Mouse (Mus musculus) embryonic facial prominence, embryonic 11.5 days (tissue): Measurements from ENCODE around the gene Pard3b. TPM values are rescaled to one million over a fixed set of nuclear protein-coding genes. Genes with fewer than 3 reads are reported as not detected.

Experiments used
- ATAC-seq: fragments of 200-750 bp; cut with Nextera tagmentation; replicated peaks from 2 replicates; pipeline ENCODE4 v1.8.0; 2017; ENCODE audit warnings: low read depth; ENCODE audit not compliant: insufficient number of reproducible peaks, low FRiP score, low TSS enrichment
- DNase-seq: peaks from one replicate; pipeline ENCODE4 v3.0.0-alpha.2; 2015; ENCODE audit warnings: low spot score
- H3K27ac ChIP-seq: fragments of 300-500 bp; sonication (generic); replicated peaks from 2 replicates; pipeline ENCODE4 v1.5.1; 2014; ENCODE audit warnings: mild to moderate bottlenecking, low read depth, low read length, control low read depth
- H3K27me3 ChIP-seq: fragments of 300-500 bp; sonication (generic); 2 replicates; pipeline ENCODE4 v1.6.1; 2014; ENCODE audit warnings: mild to moderate bottlenecking, low read length, moderate library complexity, mixed read lengths; ENCODE audit not compliant: control insufficient read depth, insufficient read depth
- H3K36me3 ChIP-seq: fragments of 300-500 bp; sonication (generic); replicated peaks from 2 replicates; pipeline ENCODE4 v1.6.1; 2014; ENCODE audit warnings: low read depth, mild to moderate bottlenecking, low read length, moderate library complexity, mixed read lengths; ENCODE audit not compliant: control insufficient read depth, insufficient read depth
- H3K4me1 ChIP-seq: fragments of 300-500 bp; sonication (generic); 2 replicates; pipeline ENCODE4 v1.6.1; 2014; ENCODE audit warnings: low read length, mixed read lengths; ENCODE audit not compliant: control insufficient read depth, insufficient read depth
- H3K4me2 ChIP-seq: fragments of 300-500 bp; sonication (generic); 2 replicates; pipeline ENCODE4 v1.6.1; 2014; ENCODE audit warnings: low read depth, mild to moderate bottlenecking, control low read depth, low read length, moderate library complexity
- H3K4me3 ChIP-seq: fragments of 300-500 bp; sonication (generic); 2 replicates; pipeline ENCODE4 v1.5.1; 2014; ENCODE audit warnings: low read depth, low read length, control low read depth
- H3K9ac ChIP-seq: fragments of 300-500 bp; sonication (generic); replicated peaks from 2 replicates; pipeline ENCODE4 v1.6.1; 2014; ENCODE audit warnings: mild to moderate bottlenecking, control low read depth, low read length
- H3K9me3 ChIP-seq: fragments of 300-500 bp; sonication (generic); replicated peaks from 2 replicates; pipeline ENCODE4 v1.6.1; 2016; ENCODE audit warnings: mild to moderate bottlenecking, low read length, inconsistent platforms, mixed read lengths; ENCODE audit not compliant: control insufficient read depth
- WGBS: fragments of 180-500 bp; shearing (Covaris S2); extraction: QIAGEN DNeasy Blood & Tissue Kit; methylation state at CpG from one replicate; pipeline ENCODE4 v1.1.7; 2014; 5-methylcytosine and 5-hydroxymethylcytosine counted together
- polyA plus RNA-seq: library from polyadenylated mRNA; unstranded; fragments of >200 nt; fragmentation: Nextera tagmentation; extraction: Ambion mirVana; gene quantifications from 2 replicates; pipeline ENCODE4 v1.2.1, GENCODE M21; 2014

Gene Pard3b
- polyA plus RNA-seq, 1 experiment from 2014 or later = 7.7 TPM

DNA sequence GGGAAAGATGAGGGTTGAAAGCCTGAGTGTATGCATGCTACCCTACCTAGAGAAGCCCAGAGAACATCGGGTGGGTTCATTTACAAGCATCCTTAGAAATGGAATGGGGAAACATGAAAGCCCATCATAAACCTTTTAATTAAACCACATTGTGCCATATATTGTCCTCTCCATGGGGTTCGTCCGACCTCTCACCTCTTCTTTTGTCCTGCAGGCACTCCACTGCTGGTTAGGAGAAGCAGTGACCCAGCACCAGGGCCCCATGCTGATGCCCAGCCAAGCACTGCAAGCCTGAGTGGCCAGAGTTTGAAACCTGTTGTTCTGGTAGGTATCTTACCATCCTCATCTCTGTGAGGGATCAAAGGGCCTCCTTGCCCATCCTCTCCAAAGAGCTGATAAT, 437.5 kb downstream of the Pard3b start:
- Histone ChIP-seq H3K4me2 (no peak overlapping the region), H3K9me3 (no peaks in the 10 kb centered on the region), H3K36me3 (no peaks in the 10 kb centered on the region), H3K27me3 (no peaks in the 10 kb centered on the region), H3K27ac (no peak overlapping the region), H3K4me1 (no peaks in the 10 kb centered on the region), H3K9ac (no peak overlapping the region), H3K4me3 (no peak overlapping the region)
- DNase-seq = no peak
- 63% methylated on average over 3 of the region's 3 CpGs for WGBS
- ATAC-seq = no peak

DNA sequence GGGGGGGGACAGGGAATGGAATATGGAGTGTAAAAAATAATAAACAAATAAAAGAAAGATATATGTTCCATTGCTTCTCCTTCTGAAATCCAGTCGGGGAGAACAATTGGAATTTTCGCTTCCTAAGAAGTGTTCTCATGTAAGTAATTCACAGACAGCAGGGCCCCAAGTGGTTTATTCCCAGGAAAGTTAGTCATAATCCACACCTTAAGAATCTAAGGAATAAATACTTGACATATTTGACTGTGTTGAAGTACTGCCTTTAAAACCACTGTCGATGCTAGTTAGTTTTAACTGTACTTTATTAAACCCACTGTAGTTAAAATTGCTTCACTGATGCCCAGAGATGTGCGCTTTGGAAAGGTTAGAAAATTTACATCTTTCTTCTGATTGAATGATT, 442.5 kb downstream of the Pard3b start:
- H3K4me2 ChIP-seq = no peak overlapping the region
- no peaks in the 10 kb centered on the region for H3K4me1 ChIP-seq
- DNase-seq = no peak
- ATAC-seq = no peak
- H3K36me3 ChIP-seq = no peaks in the 10 kb centered on the region
- H3K27me3 ChIP-seq = no peaks in the 10 kb centered on the region
- no peak overlapping the region for H3K9ac ChIP-seq
- H3K27ac ChIP-seq = no peak overlapping the region
- H3K4me3 ChIP-seq = no peak overlapping the region
- no peaks in the 10 kb centered on the region for H3K9me3 ChIP-seq
- WGBS = 88% methylated on average over 4 of the region's 4 CpGs

DNA sequence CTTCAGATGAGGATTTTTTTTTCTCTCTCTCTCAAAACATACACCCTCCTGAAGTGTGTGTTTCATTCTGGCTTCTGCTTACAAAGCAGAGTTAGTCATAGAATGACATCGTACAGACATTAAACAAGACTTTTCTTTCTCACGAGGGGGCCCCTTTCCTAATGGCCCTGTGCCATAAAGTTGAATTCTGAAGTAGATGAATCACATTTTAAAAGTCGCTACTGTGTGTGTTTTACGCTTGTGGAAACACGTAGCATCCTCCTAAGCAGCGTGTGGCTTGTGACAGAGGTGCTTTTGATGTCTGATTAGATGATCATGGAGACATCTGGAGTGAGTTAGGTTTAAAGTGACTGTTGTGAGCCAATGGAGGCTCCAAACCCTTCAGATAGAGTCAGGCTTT, 447.4 kb downstream of the Pard3b start:
- H3K9ac ChIP-seq = no peak overlapping the region
- no peak overlapping the region for H3K27ac ChIP-seq
- peak; percentile 78 for DNase-seq
- H3K36me3 ChIP-seq = no peaks in the 10 kb centered on the region
- H3K4me3 ChIP-seq = no peak overlapping the region
- H3K27me3 ChIP-seq = no peaks in the 10 kb centered on the region
- H3K9me3 ChIP-seq = no peaks in the 10 kb centered on the region
- WGBS = 19% methylated on average over 6 of the region's 6 CpGs
- no peak for ATAC-seq
- no peaks in the 10 kb centered on the region for H3K4me1 ChIP-seq
- H3K4me2 ChIP-seq = no peak overlapping the region

DNA sequence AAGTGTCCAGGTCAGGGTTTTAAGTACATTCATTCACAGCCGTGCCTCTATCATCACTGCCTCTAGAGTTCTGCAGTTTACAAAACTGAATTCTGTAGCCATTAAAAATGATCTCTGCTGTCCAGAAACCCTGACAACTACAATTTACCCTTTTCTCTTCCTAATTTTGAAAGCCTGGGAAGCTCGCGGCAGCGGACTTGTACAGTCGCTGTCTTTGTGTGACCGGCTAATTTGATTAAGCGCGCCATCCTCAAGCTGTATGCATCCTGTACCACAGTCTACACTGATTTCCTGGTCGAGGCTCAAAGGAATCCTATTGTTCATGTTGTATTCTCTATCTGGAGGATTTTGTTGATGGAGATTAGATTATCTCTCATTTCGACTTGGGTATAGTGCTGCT, 448.8 kb downstream of the Pard3b start:
- Histone ChIP-seq H3K27ac (no peak overlapping the region), H3K27me3 (no peaks in the 10 kb centered on the region), H3K9ac (no peak overlapping the region), H3K9me3 (no peaks in the 10 kb centered on the region), H3K4me2 (no peak overlapping the region), H3K4me3 (no peak overlapping the region), H3K4me1 (no peaks in the 10 kb centered on the region), H3K36me3 (no peaks in the 10 kb centered on the region)
- no peak for ATAC-seq
- 47% methylated on average over 10 of the region's 10 CpGs for WGBS
- peak; percentile 17 for DNase-seq

DNA sequence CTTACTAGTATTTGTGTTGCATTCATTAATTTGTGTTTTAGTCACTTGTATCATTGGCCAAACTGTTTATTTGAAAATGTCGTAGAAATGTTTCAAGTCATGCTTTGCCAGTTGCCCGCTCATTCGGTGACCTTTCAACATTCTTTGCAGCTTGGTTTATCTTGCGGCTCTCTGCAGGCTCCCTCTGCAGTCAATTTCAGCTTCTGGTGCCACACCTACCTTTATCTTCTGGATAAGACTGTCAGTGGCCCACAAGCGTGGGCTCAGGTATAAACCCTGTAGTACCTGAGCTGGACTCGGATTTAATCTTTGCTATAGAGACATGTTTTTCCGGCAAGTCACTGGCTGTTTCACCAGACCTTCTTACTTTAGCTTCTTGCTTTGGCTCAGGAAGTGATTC, 456.3 kb downstream of the Pard3b start:
- Histone ChIP-seq H3K36me3 (no peaks in the 10 kb centered on the region), H3K9me3 (no peaks in the 10 kb centered on the region), H3K4me1 (no peaks in the 10 kb centered on the region), H3K27me3 (no peaks in the 10 kb centered on the region), H3K27ac (no peak overlapping the region), H3K4me3 (no peak overlapping the region), H3K4me2 (no peak overlapping the region), H3K9ac (no peak overlapping the region)
- WGBS = 87% methylated on average over 7 of the region's 7 CpGs
- no peak for ATAC-seq
- no peak for DNase-seq

DNA sequence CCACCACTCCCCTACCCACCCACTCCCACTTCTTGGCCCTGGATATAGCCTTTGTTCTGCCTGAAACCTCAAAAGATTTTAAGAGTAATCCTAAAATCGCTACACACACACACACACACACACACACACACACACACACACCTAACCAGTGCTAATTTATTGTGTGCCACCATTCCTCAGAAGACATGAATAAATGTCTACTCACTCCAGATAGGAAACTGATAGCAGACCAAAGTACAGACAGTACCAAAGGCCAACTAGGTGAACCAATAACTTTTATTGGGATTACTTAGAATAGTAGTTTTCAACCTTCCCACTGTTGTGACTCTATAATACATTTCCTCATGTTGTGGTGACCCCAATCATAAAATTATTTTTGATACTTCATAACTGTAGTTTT, 483.8 kb downstream of the Pard3b start:
- no peak for ATAC-seq
- Histone ChIP-seq H3K9ac (no peak overlapping the region), H3K27ac (no peak overlapping the region), H3K4me2 (no peak overlapping the region), H3K36me3 (no peaks in the 10 kb centered on the region), H3K4me3 (no peak overlapping the region), H3K4me1 (no peaks in the 10 kb centered on the region), H3K9me3 (no peaks in the 10 kb centered on the region), H3K27me3 (no peaks in the 10 kb centered on the region)
- 94% methylated on average over 1 of the region's 1 CpGs for WGBS
- DNase-seq = no peak

DNA sequence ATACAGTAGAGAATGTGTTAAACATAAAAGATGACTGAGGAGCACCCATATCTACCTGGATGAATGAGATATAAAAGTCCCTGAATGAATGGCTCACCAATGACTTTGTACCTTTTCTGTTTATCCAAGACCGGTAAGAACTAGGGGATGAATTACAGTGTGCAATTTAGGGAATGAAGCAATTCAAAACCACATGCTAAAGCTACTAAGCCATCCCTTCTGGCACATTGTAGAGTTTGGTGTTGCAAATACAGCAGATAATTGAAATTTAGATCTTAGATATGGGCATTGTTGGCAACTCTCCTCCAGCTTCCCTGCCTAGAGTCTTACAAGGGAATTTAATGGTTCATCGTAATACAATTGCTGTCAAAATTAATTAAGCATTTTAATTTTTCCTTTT, 490.6 kb downstream of the Pard3b start:
- no peak for ATAC-seq
- 79% methylated on average over 2 of the region's 2 CpGs for WGBS
- no peaks in the 10 kb centered on the region for H3K9me3 ChIP-seq

DNA sequence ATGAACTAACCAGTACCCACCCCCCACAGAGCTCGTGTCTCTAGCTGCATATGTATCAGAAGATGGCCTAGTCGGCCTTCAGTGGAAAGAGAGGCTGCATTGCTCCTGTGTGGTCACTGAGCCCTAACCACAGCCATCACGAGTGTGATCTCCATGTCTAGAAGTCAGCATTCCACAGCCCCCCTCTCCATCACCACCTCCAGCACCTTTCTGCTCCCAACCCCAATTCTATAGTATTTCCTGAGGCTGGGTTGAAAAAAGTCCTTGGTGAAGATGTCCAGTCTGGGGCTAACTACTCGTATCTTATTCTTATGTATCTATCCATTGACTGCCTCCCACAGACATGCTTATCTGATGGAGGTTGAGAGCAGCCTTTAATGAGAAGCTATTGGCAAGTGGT, 509.5 kb downstream of the Pard3b start:
- no peaks in the 10 kb centered on the region for H3K9me3 ChIP-seq
- no peak overlapping the region for H3K4me2 ChIP-seq
- DNase-seq (no peak), ATAC-seq (no peak)
- no peaks in the 10 kb centered on the region for H3K4me1 ChIP-seq
- H3K4me3 ChIP-seq = no peak overlapping the region
- no peak overlapping the region for H3K9ac ChIP-seq
- no peaks in the 10 kb centered on the region for H3K36me3 ChIP-seq
- no peaks in the 10 kb centered on the region for H3K27me3 ChIP-seq
- 86% methylated on average over 4 of the region's 4 CpGs for WGBS
- no peak overlapping the region for H3K27ac ChIP-seq

More for the DNA sequence above, 490.6 kb downstream of the Pard3b start:
- Histone ChIP-seq H3K27ac (no peak overlapping the region), H3K27me3 (no peaks in the 10 kb centered on the region), H3K4me3 (no peak overlapping the region), H3K9ac (no peak overlapping the region), H3K4me1 (no peaks in the 10 kb centered on the region), H3K36me3 (no peaks in the 10 kb centered on the region), H3K4me2 (no peak overlapping the region)
- no peak for DNase-seq
